Mouse (Mus musculus) granulocyte monocyte progenitor cell, adult 5-6 weeks (primary cell): ENCODE measurements at regions not wholly inside any gene's neighbourhood (a gene's known extent, or its start where the extent isn't known, plus 50 kb on each side); places are given as distances from the start of the nearest gene placed in this dataset.

Source experiments
- ATAC-seq: replicated peaks from 2 replicates; pipeline ENCODE4 v1.8.0; 2016; ENCODE audit warnings: mild to moderate bottlenecking, moderate TSS enrichment, inconsistent platforms; ENCODE audit not compliant: poor library complexity, severe bottlenecking

DNA sequence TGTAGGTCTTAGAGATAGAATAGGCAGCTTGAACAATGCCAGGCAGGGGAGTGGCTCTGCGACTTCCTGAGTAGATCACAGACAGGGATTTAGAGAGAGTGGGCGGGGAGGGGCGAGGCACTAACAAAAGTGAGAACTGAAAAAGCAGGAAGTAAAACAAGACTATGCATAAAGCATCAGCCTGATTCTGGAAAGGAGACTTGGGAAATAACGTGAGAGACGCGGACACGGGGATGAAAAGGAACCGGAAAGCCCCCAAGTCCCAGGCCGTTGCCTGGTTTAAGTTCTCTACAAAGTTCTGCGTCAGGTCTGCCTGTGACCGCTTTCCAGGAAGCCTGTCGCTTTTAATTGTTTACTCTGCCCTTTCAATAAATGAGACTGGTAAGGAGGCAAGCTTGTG, 86.3 kb downstream of the D16Ertd472e start:
- ATAC-seq: peak; percentile 96

DNA sequence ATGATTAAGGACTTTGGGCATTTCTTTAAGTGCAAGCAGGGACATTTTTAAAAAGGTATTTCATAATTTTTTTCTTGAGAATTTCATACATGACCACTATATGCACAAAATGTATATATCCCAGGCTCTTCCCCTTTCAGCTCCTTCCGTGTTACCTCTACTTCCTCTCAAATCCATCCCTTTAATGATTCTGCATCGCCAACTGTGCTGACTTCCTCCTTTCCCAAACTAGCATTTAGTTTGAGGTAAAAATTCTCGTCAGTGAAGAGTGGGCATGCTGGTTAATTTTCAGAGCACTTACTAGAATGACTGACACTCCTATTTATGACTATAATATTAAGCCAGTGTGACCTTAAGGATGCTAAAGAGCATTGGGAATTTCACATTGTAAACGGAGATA, 86.9 kb downstream of the D16Ertd472e start:
- peak; percentile 81 for ATAC-seq

DNA sequence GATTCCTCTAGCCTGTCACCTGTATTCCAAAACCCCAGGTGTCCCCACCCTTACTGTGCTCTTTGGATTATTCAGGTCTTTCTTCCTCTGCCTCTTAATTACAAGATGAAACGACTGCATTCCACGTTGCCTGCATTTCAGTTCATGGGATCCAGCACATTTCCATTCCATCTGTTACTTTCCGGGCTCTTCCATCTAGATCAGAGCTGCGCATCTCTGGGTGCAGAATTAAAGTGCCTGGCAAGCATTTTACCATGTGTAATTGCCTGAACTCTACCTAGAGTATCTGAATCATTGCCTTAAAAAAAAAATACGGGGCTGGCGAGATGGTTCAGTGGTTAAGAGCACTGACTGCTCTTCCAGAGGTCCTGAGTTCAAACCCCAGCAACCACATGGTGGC, 90.0 kb downstream of the D16Ertd472e start:
- no peak for ATAC-seq

DNA sequence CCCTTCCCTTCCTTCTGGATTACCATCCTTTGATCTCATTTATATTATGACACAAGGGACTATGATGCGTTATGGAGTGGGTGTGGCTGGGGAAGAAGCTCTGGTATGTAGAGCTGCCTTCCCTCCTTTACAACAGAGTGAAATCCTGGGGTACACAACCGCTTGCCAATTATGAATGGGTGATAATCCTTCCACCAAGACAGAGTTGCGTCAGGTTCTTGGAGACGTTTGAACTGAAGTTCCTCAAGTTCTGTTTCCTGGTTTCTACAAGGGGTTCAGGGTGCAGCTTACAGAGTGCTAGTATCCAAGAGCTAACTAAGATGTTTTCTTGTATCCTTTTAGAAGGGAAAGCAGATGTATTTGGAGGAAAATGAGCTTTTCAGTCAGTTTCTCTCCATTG, 92.2 kb downstream of the D16Ertd472e start:
- ATAC-seq: peak; percentile 66

DNA sequence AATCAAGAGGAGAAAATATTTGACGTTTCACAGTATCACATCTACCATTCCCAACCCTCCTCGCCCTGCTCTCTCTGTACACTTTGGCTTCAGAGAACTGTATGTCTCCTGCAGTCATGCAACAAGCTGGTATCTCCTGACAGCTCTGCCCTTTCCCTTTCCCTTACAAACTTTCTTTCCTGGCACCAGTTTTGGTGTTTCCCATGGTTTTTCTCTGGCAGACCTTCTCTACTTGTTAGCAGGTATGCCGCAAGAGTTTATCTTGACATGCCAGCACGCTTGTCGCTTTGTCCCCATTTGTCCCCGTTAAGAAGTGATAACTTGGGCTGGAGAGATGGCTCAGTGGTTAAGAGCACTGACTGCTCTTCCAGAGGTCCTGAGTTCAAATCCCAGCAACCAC, 94.9 kb downstream of the D16Ertd472e start:
- no peak for ATAC-seq

DNA sequence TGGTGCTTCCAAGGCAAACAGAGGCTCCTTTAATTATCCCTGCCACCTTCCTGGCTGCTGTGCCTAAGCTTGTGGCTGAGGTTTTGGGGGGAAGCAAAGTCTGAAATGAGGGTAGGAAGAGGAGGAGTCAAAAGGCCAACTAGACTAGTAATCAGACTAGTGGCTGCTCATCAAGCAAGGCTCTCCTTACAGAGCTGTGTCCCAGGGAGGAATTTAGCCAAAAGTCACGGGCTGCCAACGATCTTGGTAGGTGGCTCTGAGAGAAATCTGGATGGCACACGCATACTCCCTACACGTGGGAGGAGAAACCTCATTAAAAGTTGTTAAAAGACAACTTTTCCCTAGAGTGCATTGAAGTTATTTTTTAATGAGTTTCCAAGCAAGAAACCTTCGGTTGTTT, 95.4 kb downstream of the D16Ertd472e start:
- ATAC-seq: no peak

DNA sequence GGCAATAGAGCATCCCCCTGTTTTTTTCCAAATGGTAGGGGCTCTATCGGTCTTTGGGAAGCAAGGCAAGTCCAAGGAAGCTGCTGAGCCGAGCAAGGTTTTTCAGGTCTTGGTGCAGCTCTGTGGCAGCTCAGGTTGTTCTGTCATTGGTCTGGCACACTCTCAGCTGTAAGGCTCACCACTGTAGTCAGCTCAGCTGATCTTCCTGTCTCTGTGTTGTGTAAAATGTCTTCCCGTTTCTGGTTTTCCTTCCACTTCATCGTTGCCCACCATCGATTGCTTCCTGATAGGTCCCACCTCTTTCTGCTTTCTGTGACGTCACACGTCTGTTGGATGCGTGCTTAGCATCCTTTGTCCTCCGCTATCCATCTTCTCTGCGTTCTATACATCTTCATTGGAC, 96.2 kb downstream of the D16Ertd472e start:
- ATAC-seq: peak; percentile 85

DNA sequence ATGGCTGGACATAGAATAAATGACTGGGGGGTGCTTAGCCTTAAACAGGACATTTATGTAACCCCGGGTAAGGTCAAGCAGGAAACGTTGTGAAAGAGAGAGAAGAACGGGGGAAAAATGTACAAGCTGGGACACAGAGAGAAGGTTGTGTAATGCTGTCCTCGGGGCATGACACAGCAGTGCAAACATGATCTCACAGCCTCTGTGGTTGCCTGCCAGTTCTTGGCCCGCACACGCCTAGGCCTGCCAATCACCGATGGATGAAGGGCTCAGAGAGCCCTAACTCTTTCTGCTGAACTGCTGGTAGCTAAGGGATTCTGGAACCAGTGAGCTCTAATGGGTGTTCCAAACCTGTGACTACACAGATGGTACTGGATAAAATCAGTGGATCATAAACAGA, 96.5 kb upstream of the Btg3 start:
- peak; percentile 100 for ATAC-seq

DNA sequence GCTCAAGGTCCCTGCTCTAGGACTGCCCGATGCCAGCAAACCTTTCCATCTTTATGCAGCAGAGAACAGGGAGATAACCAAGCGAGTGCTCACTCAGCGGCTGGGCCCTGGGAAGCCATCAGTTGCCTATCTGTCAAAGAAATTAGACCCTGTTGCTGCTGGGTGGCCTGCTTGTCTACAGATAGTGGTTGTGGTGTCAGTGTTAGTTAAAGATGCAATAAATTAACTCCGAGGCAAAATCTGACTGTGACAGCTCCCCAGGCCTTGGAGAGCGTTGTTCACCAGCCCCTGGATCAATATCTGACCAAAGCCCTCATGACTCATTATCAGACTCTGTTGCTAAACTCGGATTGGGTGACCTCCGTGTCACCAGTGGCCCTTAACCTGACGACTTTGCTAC, 83.0 kb upstream of the Btg3 start:
- no peak; the same call in 1 of the 2 replicates for ATAC-seq

DNA sequence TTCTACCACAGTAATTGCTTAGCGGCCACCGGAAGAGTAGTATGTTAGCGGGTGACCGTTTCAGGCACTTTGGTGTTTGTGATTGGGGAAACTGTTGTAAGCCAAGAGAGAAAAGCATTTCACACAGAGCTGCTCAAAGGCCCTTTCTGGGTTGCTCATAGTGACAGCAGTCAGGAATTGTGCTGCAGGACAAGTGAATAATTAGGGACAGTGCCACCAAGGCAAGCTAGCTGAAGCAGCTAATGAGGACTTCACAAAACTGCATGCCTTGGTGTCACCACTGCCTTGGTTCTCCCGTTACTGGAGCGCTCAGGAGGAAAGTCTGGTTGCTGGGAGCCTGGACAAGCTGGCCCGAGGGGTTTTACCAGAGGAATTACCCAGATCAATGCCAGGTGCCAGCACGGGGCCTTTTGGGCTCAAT, 80.7 kb upstream of the Btg3 start:
- ATAC-seq: no peak

DNA sequence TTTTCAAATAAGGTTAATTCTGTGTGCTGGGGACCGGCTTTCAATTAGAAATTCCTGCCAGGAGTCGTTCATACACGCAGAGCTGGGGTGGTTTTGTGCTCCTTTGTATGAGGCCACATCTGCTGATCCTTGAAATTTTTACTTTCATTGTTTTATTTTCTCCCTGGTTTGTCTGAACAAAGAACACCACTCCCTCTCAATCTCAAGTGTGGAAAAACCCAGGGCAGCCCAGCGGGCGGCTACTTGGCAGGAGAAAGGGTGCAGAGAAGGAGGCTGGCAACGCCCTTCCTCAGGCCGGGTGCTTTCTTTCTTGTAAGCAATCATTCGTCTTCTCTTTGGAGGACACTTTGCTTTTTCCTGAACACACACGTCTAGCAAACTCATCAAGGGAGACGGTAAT, 79.4 kb upstream of the Btg3 start:
- ATAC-seq: no peak

DNA sequence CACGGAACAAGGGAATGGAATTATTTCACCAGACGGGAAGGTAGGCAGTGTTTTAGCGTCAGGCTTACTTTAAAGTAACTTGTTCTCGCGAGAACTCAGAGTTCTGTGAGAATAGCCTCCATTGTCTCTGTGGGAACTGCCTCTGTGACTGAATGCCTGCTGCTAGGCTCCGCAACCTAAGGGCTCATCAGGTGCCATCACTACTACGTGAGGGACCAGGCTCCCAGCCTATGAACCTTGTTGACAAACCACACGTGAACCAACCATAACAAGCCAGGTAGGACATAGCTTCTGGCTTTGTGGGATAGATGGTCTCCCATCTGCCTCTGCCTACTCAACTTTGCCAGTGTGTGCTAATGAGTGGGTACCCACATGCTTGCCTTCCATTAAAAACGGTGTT, 77.5 kb upstream of the Btg3 start:
- ATAC-seq: no peak

DNA sequence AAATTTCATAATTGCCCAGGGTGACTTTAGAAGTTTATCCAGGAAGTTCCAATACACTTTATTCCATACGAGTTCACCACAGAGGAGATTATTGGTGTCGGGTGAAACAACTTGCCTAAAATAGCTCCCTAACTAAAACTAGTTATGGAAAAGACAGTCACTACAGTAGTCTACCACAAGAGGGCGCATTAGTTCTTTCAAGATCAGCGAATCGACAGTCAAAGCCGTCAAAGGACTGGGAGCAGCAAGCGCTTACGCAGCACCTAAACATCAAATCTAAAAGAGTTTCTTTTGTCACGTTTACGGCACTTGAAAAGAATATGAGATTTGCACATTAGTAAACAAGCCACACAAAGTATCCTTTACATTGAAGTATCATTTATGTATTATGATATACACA, 75.3 kb upstream of the Btg3 start:
- peak; percentile 95 for ATAC-seq

DNA sequence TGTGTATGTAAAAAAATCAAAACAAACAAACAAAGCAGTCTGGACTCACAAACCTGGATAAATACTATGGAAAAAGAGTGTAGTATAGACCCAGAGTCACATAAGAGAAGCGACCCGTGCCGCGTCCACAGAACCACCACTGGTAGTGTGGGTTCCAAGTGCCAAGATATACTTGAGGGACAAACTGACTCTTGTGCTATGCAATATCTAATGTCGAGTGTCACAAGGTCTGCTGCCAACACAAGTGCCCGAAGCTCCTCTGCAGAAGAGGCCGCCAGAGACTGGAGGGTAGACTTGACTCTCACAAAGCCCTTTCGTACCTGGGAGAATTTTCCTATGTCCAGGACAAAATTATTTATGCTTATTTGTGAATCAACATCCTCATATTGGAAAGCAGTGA, 74.8 kb upstream of the Btg3 start:
- ATAC-seq: peak; percentile 20; the same call in 1 of the 2 replicates

DNA sequence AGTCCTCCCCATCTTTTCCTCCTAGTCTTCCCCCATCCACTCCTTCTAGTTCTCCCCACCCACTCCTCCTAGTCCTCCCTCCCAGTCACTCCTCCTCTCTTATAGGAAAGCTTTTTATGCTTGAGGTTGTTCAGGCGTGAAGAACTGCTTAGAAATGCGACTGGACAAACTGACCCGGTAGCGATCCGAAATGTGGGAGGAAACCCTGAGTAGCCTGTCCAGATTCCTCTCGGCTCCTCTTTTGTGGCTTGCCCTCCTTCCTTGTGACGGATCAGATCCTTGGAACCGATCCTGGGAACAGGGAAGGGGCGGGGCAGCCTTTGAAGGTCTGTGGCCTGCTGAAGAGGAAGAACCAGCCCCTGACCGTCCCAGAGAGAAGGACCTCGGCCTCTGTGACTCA, 74.3 kb upstream of the Btg3 start:
- peak; percentile 38; the same call in 1 of the 2 replicates for ATAC-seq

DNA sequence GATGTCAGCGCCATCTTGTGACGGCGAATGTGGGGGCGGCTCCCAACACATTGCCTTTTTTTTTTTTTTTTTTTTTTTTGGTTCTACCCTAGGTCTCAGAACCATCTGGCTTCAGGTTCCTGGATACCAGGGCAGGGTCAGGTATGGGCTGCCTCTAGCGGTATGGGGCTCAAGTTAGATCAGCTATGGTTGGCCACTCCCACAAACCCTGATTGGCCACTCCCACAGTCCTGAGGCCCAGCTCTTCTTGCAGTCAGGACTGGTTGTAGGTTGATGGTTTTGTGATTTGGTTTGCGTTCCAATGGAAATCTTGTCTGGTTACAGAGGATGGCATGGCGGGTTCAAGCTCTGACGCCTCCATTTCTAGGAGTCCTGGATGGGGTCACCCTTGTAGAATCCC, 72.2 kb upstream of the Btg3 start:
- ATAC-seq: no peak

DNA sequence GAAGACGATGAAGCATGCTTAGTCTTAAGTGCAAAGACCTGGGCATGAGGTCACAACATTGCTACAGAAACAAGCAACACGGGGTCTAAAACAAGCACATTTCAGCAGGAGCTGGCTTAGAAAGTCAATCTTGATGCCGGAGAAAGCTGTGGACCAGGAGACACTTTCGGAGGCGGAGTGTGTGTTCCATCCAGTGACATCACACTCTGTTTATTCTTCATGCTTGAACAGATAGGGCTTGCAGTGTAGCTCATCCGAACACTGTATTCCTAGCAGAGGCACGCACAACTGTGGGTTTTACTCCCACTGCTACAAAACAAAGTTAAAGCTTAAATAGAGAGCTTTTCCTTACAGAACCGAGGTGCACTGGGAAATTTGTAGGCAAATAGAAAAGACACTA, 66.3 kb upstream of the Btg3 start:
- no peak for ATAC-seq

DNA sequence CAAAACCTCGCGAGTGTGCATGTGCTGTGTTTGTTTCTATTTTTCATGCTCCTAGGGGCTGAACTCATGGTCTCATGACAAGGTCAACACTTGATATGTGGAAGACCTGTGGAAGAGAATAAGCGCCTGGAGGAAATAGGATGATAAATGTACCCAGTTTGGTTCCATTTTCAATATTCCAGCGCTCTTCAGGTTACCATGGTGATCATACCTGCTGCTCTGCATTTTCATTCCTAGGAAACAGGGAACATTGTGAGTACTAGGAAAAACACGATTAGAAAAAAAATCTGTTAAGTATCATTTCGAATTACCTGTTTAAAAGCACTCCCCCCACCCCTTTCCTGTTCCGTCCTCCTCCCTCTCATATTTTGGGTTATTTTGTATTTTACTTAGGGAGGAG, 65.8 kb upstream of the Btg3 start:
- no peak for ATAC-seq

DNA sequence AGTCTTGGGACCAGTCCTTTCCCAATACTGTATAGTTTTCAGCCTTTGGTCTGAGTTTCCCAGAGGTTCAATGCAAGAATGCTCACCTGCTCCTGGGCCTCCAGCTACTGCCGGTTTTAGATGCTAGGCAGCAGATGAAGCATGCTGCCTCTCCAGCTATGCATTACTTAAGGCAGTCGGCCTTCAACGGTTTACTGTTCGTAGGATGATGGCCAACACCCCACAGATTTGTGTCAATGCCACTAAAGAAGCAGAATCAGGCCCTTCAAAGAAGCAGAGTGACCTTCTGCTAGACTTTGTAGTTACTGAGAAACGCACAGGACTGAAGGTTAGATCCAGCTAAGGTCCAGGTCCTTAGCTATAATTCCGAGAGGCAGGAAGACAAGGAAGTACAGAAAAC, 65.0 kb upstream of the Btg3 start:
- no peak for ATAC-seq

DNA sequence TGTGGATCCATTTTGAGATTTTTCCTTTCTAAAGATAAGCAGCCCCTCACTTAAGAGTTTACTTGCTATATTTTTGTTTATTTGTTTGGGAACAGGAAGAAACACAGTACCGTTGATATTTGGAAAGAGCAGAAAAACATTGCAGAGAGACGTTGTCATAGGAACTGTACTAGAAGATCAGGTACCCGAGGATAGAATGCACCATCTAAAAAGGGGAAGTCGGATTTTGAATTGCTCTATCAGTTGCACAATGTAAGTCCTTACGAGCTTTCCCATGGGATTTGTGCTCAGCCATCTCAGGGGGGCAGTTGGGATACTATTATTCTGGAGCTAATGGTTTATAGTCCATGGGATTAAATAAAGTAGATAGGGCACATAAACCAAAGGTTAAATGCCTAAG, 58.7 kb upstream of the Btg3 start:
- peak; percentile 65 for ATAC-seq

DNA sequence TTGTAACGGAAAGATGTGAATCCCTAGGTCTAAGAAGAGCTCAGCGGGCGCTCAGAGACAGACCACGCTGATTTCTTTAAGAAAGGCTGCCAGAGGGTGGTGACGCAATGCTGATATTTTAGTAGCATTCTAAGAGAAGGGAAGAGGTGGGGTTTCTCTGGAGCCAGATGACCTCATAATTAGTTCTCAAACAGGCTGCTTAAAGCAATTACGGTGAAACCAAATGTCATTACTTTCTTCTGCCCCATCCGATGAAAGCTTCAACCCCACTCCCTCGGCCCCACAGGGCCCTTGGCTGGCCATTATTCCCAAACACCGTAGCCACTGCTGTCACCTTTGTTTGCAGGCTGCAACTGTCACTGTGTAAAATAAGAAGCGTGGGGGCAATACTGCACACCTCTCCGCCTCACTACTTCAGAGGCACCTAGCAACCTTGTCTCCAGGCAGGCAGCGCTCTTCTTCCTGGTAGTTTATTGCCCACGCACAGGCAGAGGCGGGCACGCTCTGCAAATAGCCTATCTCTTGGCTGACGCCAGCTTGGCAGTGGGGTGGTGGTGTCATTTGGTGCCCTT, 50.6 kb upstream of the Btg3 start:
- peak; percentile 86 for ATAC-seq
